Mouse (Mus musculus) ES-E14 (cell line): ENCODE data around the gene Clic4.

Experiments
- MAFK ChIP-seq: IDR thresholded peaks from 2 replicates; pipeline ENCODE4 v1.6.1; 2014; ENCODE audit warnings: mild to moderate bottlenecking, low read depth, low read length, inconsistent platforms; ENCODE audit not compliant: insufficient read depth
- ZNF384 ChIP-seq: IDR thresholded peaks from 2 replicates; pipeline ENCODE4 v1.6.1; 2012; ENCODE audit warnings: low read depth, low read length, inconsistent platforms

DNA sequence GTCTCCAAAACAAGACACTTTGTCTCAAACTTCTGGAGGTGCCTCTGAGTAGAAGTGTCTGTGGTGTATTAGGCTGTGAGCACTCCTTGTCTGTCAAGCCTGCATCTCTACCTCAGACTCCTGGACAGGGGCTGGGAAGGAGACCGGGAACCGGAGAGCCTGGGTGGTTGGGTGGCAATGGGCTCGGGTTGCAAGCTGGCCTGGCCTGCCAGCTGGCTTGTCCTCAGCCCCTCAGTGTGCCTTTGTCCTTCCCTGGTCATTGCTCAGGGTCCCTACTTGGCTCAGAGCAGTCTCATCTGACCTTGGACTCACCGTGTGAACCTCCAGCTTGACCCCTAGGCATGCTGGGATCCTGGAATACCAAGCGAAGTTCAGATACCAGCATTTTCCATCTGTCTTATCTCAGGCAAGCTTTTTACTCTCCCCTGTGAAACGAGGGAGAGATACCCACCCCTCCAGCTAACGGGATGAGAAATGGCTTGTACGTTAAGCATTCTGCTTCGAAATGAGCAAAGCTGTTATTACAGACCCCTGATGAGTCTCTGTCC is 36.6 kb upstream of the Clic4 start:
- no peak for TF ChIP-seq MAFK
- TF ChIP-seq ZNF384: no peak
